26 mouse cellular contexts compared by ENCODE assay signal in genomic region chr8:84170096-84170495, GRCm38 (mm10). TPM values are rescaled to one million over a fixed set of nuclear protein-coding genes. Genes with fewer than 3 reads are reported as not detected.
"Had no signal": no experiment of that assay in that cellular context is flagged by ENCODE, and none has a peak within 500 bp of the region (broad histone marks: within the 10 kb centered on the region; RNA-seq: fewer than 3 reads in every experiment).

No protein-coding gene starts in this region.

- DNase-seq: gastrocnemius, adult 2 months; gastrocnemius, postnatal 10 days; gastrocnemius, postnatal 25 days; heart, adult 2 months; heart, postnatal 14 days; heart, postnatal 36 days; kidney, adult 11 months; kidney, adult 2 months; kidney, adult 9 months; kidney, postnatal 14 days; kidney, postnatal 36 days; layer of hippocampus, adult 9-11 months; layer of hippocampus, postnatal 36 days; liver; liver, embryonic 13.5 days; liver, postnatal 0 days had no signal

RNA-seq across cellular contexts. Expression of gene Nanos3, which starts 14.9 kb away (rescaled TPM):
- total RNA-seq: gastrocnemius, adult 2 months; gastrocnemius, postnatal 25 days; hematopoietic stem cell, adult 5-6 weeks had no signal

RNA-seq across cellular contexts. Expression of gene 4930432K21Rik, which starts 22.3 kb away (rescaled TPM):
- total RNA-seq: gastrocnemius, postnatal 25 days had no signal

RNA-seq across cellular contexts. Expression of gene Podnl1, which starts 44.3 kb away (rescaled TPM):
- total RNA-seq: gastrocnemius, adult 2 months; gastrocnemius, postnatal 25 days; gastrocnemius, postnatal 4 days; heart, adult 2 months; heart, postnatal 36 days; hindbrain, postnatal 0 days; layer of hippocampus, adult 18-20 months; layer of hippocampus, adult 8-10 months; layer of hippocampus, postnatal 14 days; layer of hippocampus, postnatal 36 days; left cerebral cortex, adult 18-20 months; left cerebral cortex, adult 8-10 months; left cerebral cortex, postnatal 14 days; left cerebral cortex, postnatal 36 days had no signal
